Comparison of ENCODE assay signal across 29 mouse cellular contexts in genomic region chr4:114336747-114337090, GRCm38 (mm10).
A peak's percentile ranks its signal among the peaks of the same experiment; 100 is the strongest.
DNase-seq lines count a peak whose midpoint lies in the region; ATAC-seq and TF ChIP-seq lines count a peak whose summit lies in the region.
"Had no signal": no experiment of that assay in that cellular context is flagged by ENCODE, and none has a peak within 500 bp of the region (broad histone marks: within the 10 kb centered on the region; RNA-seq: fewer than 3 reads in every experiment).

No protein-coding gene starts in this region.

- 38% methylated on average over 1 of the region's 1 CpGs for WGBS in heart, embryonic 12.5 days
- 41% methylated on average over 1 of the region's 1 CpGs for WGBS in lung, embryonic 16.5 days

- TF ChIP-seq POLR2A in myocyte (IDR thresholded peaks at IDR 0.05; ENCODE audit: insufficient read length, low read depth): no peak

- no peaks in the 10 kb centered on the region for H3K79me2 ChIP-seq in myocyte (ENCODE audit: control insufficient read depth, insufficient read depth)

- H3K27ac ChIP-seq in heart, embryonic 12.5 days (ENCODE audit: poor library complexity, severe bottlenecking): no peak overlapping the region
- H3K27ac ChIP-seq in lung, embryonic 16.5 days (ENCODE audit: low read length): peak overlapping the region; percentile 62; the same call in 1 of the 2 replicates
- H3K27ac ChIP-seq: embryonic facial prominence, embryonic 15.5 days; forebrain, embryonic 15.5 days; heart, embryonic 15.5 days; hindbrain, embryonic 10.5 days; intestine, embryonic 15.5 days; left cerebral cortex, adult 2 months; limb, embryonic 10.5 days; liver, embryonic 15.5 days; macrophage; neural tube, embryonic 15.5 days; stomach, postnatal 0 days had no signal

- H3K9ac ChIP-seq in heart, embryonic 12.5 days: no peak overlapping the region
- no peak overlapping the region for H3K9ac ChIP-seq in lung, embryonic 16.5 days (ENCODE audit: low read length)
- H3K9ac ChIP-seq: embryonic facial prominence, embryonic 15.5 days; forebrain, embryonic 15.5 days; heart, embryonic 15.5 days; intestine, embryonic 15.5 days; liver, embryonic 15.5 days; neural tube, embryonic 15.5 days had no signal

- H3K27me3 ChIP-seq in heart, embryonic 12.5 days (replicated peaks): peaks cover 7% of the 10 kb centered on the region
- no peaks in the 10 kb centered on the region for H3K27me3 ChIP-seq in lung, embryonic 16.5 days (ENCODE audit: control insufficient read depth, insufficient read depth, low read depth, low read length)
- no peaks in the 10 kb centered on the region for H3K27me3 ChIP-seq in myocyte (ENCODE audit: control insufficient read depth, insufficient read depth, insufficient read length)
- H3K27me3 ChIP-seq: embryonic facial prominence, embryonic 15.5 days; forebrain, embryonic 15.5 days; heart, embryonic 15.5 days; intestine, embryonic 15.5 days; liver, embryonic 15.5 days; neural tube, embryonic 15.5 days had no signal

- ATAC-seq in heart, embryonic 12.5 days (ENCODE audit: insufficient number of reproducible peaks, low FRiP score): peak; percentile 25; the same call in 1 of the 2 replicates
- peak; percentile 41 for ATAC-seq in lung, embryonic 16.5 days (ENCODE audit: low read depth)
- ATAC-seq: activated CD4-positive, CD25-positive, alpha-beta regulatory T cell, adult 4 months; forebrain, embryonic 15.5 days; hindbrain, embryonic 16.5 days; intestine, embryonic 15.5 days had no signal

- DNase-seq in heart, postnatal 10 days: no peak
- DNase-seq in lung, postnatal 36 days: no peak
- DNase-seq in NIH3T3 (ENCODE audit: low read depth): peak; percentile 70
- DNase-seq in layer of hippocampus, adult 9-11 months: no peak
- DNase-seq: adrenal gland, adult 8-10 months; cerebellum, adult 8-10 months; cerebellum, postnatal 36 days; gastrocnemius, postnatal 25 days; liver; right cerebral cortex, adult 18-20 months; thymus, adult 2 months; thymus, postnatal 4 days had no signal

- H3K4me2 ChIP-seq in heart, embryonic 12.5 days: no peak overlapping the region
- no peak overlapping the region for H3K4me2 ChIP-seq in lung, embryonic 16.5 days (ENCODE audit: low read depth, low read length)
- peak overlapping the region; percentile 55 for H3K4me2 ChIP-seq in myocyte (ENCODE audit: low read depth)
- H3K4me2 ChIP-seq: embryonic facial prominence, embryonic 15.5 days; forebrain, embryonic 15.5 days; heart, embryonic 15.5 days; intestine, embryonic 15.5 days; liver, embryonic 15.5 days; midbrain, embryonic 11.5 days; neural tube, embryonic 15.5 days had no signal

- H3K4me1 ChIP-seq in heart, embryonic 12.5 days (replicated peaks): peaks cover 4% of the 10 kb centered on the region; the same call in 1 of the 2 replicates
- H3K4me1 ChIP-seq in lung, embryonic 16.5 days (replicated peaks; ENCODE audit: control insufficient read depth, insufficient read depth, low read length): peaks cover 10% of the 10 kb centered on the region
- H3K4me1 ChIP-seq: embryonic facial prominence, embryonic 15.5 days; forebrain, embryonic 15.5 days; heart, embryonic 15.5 days; hindbrain, embryonic 10.5 days; intestine, embryonic 15.5 days; liver, embryonic 15.5 days; neural tube, embryonic 15.5 days had no signal

- no peak overlapping the region for H3K4me3 ChIP-seq in heart, embryonic 12.5 days
- H3K4me3 ChIP-seq in lung, embryonic 16.5 days (ENCODE audit: low read length): no peak overlapping the region
- no peak overlapping the region for H3K4me3 ChIP-seq in myocyte
- H3K4me3 ChIP-seq: embryonic facial prominence, embryonic 15.5 days; forebrain, embryonic 15.5 days; heart, embryonic 15.5 days; hindbrain, embryonic 10.5 days; intestine, embryonic 15.5 days; left cerebral cortex, adult 2 months; limb, embryonic 10.5 days; liver, embryonic 15.5 days; neural tube, embryonic 15.5 days had no signal

- H3ac ChIP-seq in myocyte (ENCODE audit: control insufficient read depth, insufficient read length): no peak overlapping the region

- intact Hi-C loops in heart, postnatal 10 days (cut with DNase I): no loop called here

- no peaks in the 10 kb centered on the region for H3K9me3 ChIP-seq in heart, embryonic 12.5 days (replicated peaks)
- no peaks in the 10 kb centered on the region for H3K9me3 ChIP-seq in lung, embryonic 16.5 days (ENCODE audit: control insufficient read depth, low read length)
- H3K9me3 ChIP-seq: embryonic facial prominence, embryonic 15.5 days; forebrain, embryonic 15.5 days; heart, embryonic 15.5 days; hindbrain, embryonic 10.5 days; intestine, embryonic 15.5 days; limb, embryonic 10.5 days; liver, embryonic 15.5 days; neural tube, embryonic 15.5 days had no signal

- H3K36me3 ChIP-seq in heart, embryonic 12.5 days: no peaks in the 10 kb centered on the region
- no peaks in the 10 kb centered on the region for H3K36me3 ChIP-seq in lung, embryonic 16.5 days (ENCODE audit: control insufficient read depth, insufficient read depth, low read length)
- H3K36me3 ChIP-seq in myocyte (ENCODE audit: control insufficient read depth, insufficient read depth): no peaks in the 10 kb centered on the region
- H3K36me3 ChIP-seq: embryonic facial prominence, embryonic 15.5 days; forebrain, embryonic 15.5 days; heart, embryonic 15.5 days; hindbrain, embryonic 10.5 days; intestine, embryonic 15.5 days; limb, embryonic 10.5 days; liver, embryonic 15.5 days; neural tube, embryonic 15.5 days had no signal

TF ChIP-seq in myocyte, 11 proteins besides CTCF, POLR2A, EP300 and RAD21:
- TF ChIP-seq USF1 (IDR thresholded peaks at IDR 0.05; ENCODE audit: low read depth): no peak
- TF ChIP-seq REST (IDR thresholded peaks at IDR 0.05; ENCODE audit: insufficient read depth, insufficient read length): no peak
- no peak for TF ChIP-seq TCF3 (IDR thresholded peaks at IDR 0.05; ENCODE audit: insufficient read length, low read depth)
- TF ChIP-seq MYOD1 (IDR thresholded peaks at IDR 0.05; ENCODE audit: control insufficient read depth in 1 of 3, insufficient read length in 2 of 3, low read depth in 2 of 3): no peak
- TF ChIP-seq CEBPB (IDR thresholded peaks at IDR 0.05; ENCODE audit: insufficient read depth, poor library complexity, severe bottlenecking): no peak
- TF ChIP-seq MYOG (IDR thresholded peaks at IDR 0.05; ENCODE audit: control insufficient read depth in 1 of 3, insufficient read depth in 1 of 3, insufficient read length in 2 of 3, low read depth in 2 of 3): no peak
- TF ChIP-seq SRF (IDR thresholded peaks at IDR 0.05; ENCODE audit: control insufficient read depth, insufficient read length, low read depth): no peak
- TF ChIP-seq E2F4 (IDR thresholded peaks at IDR 0.05; ENCODE audit: insufficient read depth): no peak
- TF ChIP-seq MAX (IDR thresholded peaks at IDR 0.05; ENCODE audit: low read depth): no peak
- no peak for TF ChIP-seq POLR2AphosphoS2 (IDR thresholded peaks at IDR 0.05; ENCODE audit: insufficient read length, low read depth)
- no peak for TF ChIP-seq TCF12 (IDR thresholded peaks at IDR 0.05; ENCODE audit: insufficient read depth, poor library complexity, severe bottlenecking)
